Mouse (Mus musculus) CD8-positive naive resting alpha-beta T cell, adult 2 months (primary cell): ENCODE results near the gene Gjc3.
"Not testable (repeated sequence)": the region's sequence is repeated elsewhere in the genome, so short reads cannot be mapped to it uniquely, and the experiment has no call there.

Source experiments
- DNase-seq, 2 experiments: peaks; one replicate each; pipeline ENCODE4 v3.0.0; 2022; ENCODE audit warnings: low read depth in 2 of 2, low spot score in 2 of 2

Gjc3 gene

GRCm38 (mm10) chr5:137962945-137963344, at the start of gene Gjc3:
TSS of gene Gjc3 (minus strand) at chr5:137963098.
- DNase-seq, result no peak

- DNase-seq, result no peak
These were observed 49.5 kb upstream of the Gjc3 start for GRCm38 (mm10) chr5:138012382-138012781.

GRCm38 (mm10) chr5:138009437-138009836, 46.5 kb upstream of the Gjc3 start:
- no peak for DNase-seq

- DNase-seq, result no peak
These were observed 23.5 kb upstream of the Gjc3 start for GRCm38 (mm10) chr5:137986351-137986750.

DNA sequence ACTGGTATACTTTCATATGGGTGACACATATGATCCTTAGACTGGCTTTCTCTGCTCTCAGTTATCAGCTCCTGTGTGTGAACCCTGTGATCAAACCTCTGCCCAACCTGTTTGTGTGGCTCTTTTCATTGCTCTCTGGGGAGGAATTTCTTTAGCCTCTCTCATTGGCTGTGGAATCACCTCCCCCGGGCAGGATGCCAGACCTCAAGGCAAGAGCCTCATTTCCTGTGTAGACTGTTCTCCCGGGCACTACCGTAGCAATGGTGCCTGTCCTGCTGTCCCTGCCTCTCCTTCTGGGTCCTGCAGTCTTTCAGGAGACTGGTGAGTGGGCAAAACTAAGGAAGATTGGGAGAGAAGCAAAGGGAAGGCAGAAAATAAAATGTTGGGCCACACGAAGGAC, 18.4 kb upstream of the Gjc3 start, which contains the start of gene Azgp1:
Gene Azgp1 (plus strand): TSS at position 221 of the 400 bp plus-strand sequence.
- DNase-seq, result no peak

DNA sequence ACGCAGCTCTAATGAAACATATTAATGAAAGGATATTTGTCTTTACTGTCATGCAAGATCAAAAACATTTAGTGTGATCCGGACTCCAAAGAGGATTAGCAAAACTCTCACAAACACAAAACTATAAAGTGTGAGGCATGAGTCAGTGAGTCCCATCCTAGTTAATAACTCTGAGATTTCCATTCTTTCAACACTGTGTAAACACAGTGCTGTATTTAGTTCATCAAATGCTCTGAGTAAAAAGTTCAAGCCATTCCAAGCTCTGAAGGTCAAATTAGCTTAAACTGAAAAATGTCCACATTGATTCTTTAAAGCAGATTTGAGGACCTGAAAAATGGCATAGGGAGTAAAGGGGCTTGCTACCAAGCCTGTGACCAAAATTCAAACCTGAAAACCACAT, 16.2 kb upstream of the Gjc3 start:
- no peak for DNase-seq

DNA sequence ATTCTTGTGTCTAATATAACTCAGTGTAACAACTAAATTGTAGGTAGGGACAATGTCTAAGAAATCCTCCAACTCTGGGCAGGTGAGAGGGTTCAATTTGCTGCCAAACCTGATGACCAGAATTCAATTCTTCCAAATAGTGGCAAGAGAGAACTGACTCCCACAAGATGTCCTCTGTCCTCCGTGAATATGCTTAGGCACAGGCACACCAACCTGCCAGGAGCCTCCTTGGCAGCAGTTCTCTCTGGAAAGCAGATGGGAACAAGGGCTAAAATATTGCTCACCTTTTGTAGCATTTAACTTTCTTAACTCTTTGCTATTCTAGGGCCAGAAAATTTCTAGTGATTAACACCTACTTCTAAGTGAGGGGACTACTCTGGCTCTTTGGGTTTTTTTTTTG, 14.4 kb upstream of the Gjc3 start:
- DNase-seq, result no peak

- no peak for DNase-seq
These were observed 12.5 kb upstream of the Gjc3 start for GRCm38 (mm10) chr5:137975434-137975833.

- DNase-seq, result no peak
These were observed 11.8 kb upstream of the Gjc3 start for GRCm38 (mm10) chr5:137974724-137975123.

DNA sequence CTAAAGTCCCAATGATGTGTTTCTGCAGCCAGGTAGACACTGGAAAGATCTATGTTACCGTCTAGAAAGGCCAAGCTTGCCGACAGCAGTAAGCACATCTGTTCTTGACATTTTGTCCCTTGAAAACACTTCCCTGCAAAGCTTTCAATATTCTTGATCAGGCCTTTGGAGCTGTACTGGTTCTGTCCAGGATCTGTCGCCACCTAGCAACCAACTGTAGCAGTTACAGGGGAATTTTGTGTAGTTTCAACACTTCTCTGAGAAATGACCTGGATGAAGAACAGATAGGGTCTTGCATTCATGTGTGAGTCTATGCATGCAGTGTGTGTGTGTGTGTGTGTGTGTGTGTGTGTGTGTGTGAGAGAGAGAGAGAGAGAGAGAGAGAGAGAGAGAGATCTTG, 10.8 kb upstream of the Gjc3 start:
- DNase-seq, result no peak

DNA sequence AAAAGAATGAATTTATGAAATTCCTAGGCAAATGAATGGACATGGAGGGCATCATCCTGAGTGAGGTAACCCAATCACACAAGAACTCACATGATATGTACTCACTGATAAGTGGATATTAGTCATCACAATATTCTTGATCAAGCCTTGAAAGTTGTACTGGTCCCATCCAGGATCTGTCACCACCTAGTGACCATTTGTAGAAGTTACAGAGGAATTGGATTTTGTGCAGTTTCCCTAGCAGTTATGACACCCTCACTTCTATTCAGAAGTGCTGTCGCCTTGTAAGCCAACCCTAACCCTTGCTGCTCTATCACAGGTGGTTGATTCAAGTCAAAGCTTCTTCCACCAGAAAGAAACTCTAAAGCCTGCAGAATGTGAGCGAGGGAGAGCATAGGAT, 10.3 kb upstream of the Gjc3 start:
- DNase-seq, result no peak

- no peak for DNase-seq
These were observed 3.6 kb upstream of the Gjc3 start for GRCm38 (mm10) chr5:137966492-137966891.

- no peak for DNase-seq
These were observed 6.5 kb downstream of the Gjc3 start for GRCm38 (mm10) chr5:137956404-137956803.

DNA sequence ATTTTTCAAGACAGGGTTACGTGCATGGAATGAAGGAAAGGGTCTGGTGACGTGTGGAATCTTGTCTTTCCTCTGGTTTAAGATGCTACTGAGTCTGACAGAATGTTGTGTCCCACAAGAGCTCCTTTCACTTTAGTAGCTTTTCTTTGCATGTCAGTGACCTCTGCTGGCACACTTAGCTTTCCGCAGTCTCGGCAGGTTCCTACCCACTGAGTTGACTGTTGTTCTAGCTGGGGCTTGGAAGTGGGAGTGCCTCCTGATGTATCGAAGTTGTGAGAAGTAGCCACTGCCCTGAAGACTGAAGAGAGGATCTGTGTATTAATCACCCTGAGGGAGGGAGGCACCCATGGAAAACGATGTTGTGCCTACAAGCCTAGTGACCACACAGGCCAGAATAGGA, 11.7 kb downstream of the Gjc3 start:
- DNase-seq, result peak in 1 of 2 experiments; percentile 0

GRCm38 (mm10) chr5:137947303-137947702, 15.6 kb downstream of the Gjc3 start:
- DNase-seq, result no peak

DNA sequence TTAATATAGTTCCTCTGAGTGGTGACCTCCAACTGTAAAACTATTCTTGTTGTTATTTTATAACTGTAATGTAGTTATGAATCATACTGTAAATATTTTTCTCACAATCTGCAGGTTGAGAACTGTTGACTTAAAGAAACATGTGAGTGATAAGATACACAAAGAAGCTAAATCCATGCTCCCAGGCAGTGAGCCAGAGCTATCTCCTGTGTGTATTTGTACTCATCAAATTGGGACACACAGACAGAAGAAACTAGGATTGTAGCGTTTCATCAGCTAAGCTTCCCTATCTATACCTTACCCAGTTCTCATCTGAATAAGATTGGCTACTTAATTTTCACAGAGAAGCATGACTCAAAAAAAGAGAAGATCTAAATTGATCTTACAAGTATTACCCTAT, 19.8 kb downstream of the Gjc3 start:
- DNase-seq, result no peak

GRCm38 (mm10) chr5:137940948-137941347, 21.9 kb downstream of the Gjc3 start:
- DNase-seq, result no peak

DNA sequence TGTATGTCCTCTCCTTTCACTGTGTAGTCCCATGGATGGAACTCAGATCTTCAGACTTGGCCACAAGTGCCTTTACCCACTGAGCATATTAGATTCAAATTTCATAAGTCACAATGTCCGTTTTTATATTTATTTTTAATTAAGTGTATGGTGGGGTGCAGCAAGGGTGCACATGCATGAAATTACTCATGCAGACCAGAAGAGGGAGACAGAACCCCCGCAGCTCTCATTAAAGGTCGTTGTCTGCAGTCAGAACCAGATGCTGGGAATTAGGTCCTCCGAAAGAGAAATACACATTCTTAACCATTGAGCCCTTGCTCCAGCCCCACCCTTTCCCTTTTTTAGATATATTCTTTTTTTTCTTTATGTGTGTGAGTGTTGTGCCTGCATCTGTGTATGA, 25.7 kb downstream of the Gjc3 start:
- DNase-seq, result no peak

DNA sequence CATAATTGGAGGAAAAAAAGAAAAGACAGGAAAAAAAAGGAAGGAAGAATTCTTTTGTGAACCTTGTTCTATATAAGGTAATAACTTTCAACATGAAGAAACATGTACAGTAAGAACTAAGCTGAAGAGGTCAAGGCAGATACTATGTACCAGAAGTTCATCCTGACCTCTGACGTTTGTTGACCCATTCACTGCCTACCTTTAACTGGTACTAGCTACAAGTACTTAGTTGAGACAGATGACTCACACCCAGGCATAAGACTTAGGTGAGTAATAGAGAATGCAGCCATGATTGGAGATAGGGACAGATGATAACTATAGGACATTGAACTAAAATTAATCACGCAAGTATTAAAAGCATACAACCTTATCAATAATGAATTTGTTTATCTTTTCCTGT, 26.4 kb downstream of the Gjc3 start:
- no peak for DNase-seq

DNA sequence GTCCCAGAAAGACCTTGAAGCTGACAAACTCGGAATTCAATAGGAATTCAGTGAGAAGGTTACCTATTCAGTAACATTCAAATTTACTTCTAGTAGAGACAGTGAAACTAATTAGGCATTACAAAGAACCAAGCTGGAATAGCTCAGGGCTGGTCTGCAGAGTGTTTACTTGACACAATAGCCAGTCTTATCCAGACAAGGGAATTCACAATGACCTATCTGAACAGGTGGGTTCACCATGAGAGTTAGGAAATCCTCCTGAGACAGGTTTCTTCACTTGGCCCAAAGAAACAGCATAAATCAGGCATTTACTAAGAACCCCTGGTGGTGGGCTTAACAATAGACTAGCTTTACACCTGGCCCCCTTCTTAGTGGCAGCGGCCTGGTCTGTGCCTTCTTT, 29.0 kb downstream of the Gjc3 start:
- not testable (repeated sequence) for DNase-seq

- no peak for DNase-seq
These were observed 34.5 kb downstream of the Gjc3 start for GRCm38 (mm10) chr5:137928439-137928838.

DNA sequence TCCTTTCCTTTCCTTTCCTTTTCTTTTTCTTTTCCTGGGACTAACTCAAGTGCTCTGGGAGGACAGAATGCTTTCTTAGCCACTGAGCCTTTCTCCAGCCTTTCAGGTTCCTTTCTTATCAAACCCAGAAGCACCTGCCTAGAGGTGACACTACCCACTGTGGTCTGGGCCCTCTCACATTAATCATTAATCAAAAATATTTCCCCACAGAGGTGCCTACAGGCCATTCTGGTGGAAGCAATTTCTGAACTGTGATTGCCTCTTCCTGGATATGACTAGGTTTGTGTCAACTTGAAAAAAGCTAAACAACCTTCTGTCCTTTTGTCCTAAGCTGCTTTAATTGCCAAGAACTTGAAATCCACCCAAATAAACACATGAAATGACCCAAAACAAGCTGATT, 40.7 kb downstream of the Gjc3 start:
- DNase-seq, result no peak

GRCm38 (mm10) chr5:137921532-137921931, 41.4 kb downstream of the Gjc3 start, which contains the start of gene Cyp3a13:
TSS of gene Cyp3a13 (minus strand) at chr5:137921619.
- no peak for DNase-seq

GRCm38 (mm10) chr5:137915550-137915949, 47.3 kb downstream of the Gjc3 start:
- DNase-seq, result no peak
